Mouse (Mus musculus) G1E (cell line): ENCODE results near the gene Zkscan7.

Experiments
- CTCF ChIP-seq: IDR thresholded peaks from 2 replicates; pipeline ENCODE4 v1.5.1; 2012; ENCODE audit warnings: low read depth, low read length, inconsistent platforms, mixed read lengths
- GATA1 ChIP-seq: IDR thresholded peaks from 2 replicates; pipeline ENCODE4 v1.6.1; 2012; ENCODE audit warnings: borderline replicate concordance, low read length, inconsistent platforms, mixed read lengths
- POLR2AphosphoS5 ChIP-seq: IDR thresholded peaks from 2 replicates; pipeline ENCODE4 v1.6.1; 2012; ENCODE audit warnings: low read depth, low read length, inconsistent platforms; ENCODE audit not compliant: insufficient replicate concordance

DNA sequence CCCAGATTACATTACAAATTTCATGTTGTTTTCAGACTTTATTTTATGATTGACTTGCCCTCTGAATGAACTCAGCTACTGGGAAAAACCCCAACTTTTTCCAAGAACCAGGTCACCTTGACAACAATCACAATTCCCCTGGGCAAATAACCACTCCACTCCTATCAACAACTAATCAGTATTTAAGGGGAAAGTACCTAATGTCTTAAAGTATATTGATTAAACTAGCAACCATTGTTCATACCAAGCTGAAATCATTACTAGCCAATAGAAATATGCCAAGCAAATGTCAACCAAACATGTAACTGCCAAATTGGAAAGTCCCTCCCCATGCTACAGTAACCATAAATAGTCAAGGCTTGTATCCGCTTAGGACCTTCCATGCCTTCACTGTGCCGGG is 10.3 kb upstream of the Zkscan7 start:
- TF ChIP-seq CTCF (no peak), GATA1 (no peak), POLR2AphosphoS5 (no peak)
